Mouse (Mus musculus) cerebellum, adult 2 months (tissue): ENCODE measurements around the gene Hoxb4.

Experiments
- CTCF ChIP-seq: fragments of 200-500 bp; IDR thresholded peaks from 2 replicates; pipeline ENCODE4 v1.5.1; 2011; ENCODE audit warnings: low read depth, mild to moderate bottlenecking, control low read depth, low read length, moderate library complexity, borderline replicate concordance; ENCODE audit not compliant: insufficient read depth
- POLR2A ChIP-seq: fragments of 200-500 bp; IDR thresholded peaks from 2 replicates; pipeline ENCODE4 v1.6.1; 2011; ENCODE audit warnings: low read length, control low read depth, borderline replicate concordance; ENCODE audit not compliant: insufficient read depth

DNA sequence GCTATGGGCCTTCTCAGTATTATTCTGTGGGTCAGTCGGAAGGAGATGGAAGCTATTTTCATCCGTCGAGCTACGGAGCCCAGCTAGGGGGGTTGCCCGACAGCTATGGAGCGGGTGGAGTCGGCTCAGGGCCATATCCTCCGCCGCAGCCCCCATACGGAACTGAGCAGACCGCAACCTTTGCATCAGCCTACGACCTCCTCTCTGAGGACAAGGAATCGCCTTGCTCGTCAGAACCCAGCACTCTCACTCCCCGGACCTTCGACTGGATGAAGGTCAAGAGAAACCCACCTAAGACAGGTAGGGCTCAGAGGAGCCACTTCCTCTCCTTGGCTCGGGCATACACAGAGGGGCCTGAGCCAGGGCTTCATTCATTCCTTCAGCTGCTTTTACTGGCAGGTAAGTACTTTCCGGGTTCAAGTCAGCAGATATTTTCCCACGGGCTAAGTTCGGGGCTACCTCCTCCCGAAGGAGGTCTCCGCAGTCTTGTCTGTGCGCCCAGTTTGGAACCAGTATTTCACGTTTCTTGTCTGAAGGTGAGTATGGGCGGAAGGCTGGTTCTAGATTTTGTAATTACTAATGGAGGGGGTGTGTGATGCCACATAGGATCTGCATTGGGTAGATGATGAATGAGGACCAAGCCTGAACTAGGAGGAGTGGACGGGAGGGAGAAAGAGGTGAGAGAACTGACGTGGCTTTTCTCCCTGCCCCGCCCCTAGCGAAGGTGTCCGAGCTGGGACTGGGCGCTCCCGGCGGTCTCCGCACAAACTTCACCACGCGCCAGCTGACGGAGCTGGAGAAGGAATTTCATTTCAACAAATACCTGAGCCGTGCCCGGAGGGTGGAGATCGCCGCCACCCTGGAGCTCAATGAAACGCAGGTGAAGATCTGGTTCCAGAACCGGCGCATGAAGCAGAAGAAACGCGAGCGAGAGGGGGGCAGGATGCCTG is 48.3 kb downstream of the Hoxb4 start:
- TF ChIP-seq CTCF (no peak), POLR2A (no peak)
